Mouse (Mus musculus) kidney, adult 2 months (tissue): ENCODE data around the gene Olfr1423.

ENCODE experiments used
- CTCF ChIP-seq: fragments of 200-500 bp; conservative IDR thresholded peaks from 2 replicates; pipeline ENCODE4 v1.5.1; 2011; ENCODE audit warnings: low read depth, mild to moderate bottlenecking, control low read depth, low read length, moderate library complexity, mixed read lengths; ENCODE audit not compliant: insufficient read depth, insufficient read length
- POLR2A ChIP-seq: fragments of 200-500 bp; IDR thresholded peaks from one replicate; pipeline ENCODE4 v1.6.1; 2011; ENCODE audit warnings: low read depth, low read length, control low read depth

DNA sequence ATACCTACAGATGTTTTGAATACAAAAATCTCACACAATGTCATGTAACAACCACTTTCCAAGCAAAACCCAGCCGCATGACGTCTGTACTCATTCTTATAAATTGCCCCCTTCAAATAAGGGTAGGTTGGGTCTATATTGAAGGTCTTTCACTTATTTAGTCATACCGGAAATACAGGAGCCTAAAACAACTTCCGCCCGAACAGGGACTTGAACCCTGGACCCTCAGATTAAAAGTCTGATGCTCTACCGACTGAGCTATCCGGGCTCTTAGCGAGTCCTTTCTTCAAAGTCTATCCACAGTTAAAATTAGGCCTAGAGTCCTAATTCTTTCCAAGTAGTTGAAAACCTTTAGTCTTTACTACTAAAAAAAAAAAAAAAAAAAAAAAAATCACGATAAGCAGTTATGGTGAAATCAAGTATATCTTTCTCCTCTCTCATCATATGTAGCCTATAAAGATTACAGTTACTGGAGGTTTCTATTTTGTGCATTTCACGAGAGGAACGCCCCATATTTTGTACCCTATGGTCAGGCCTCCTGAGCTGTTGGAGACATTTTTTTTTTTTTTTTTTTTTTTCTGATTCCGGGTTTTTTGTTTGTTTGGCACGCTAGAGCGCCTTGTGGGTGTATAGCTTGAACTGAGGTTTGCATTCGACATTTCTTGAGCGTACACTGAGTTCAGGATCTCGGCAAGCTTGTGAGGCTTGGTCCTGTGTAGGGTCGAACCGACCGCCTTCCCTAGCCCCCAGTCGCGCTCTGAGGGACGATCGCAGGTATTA is 31.4 kb downstream of the Olfr1423 start:
- TF ChIP-seq CTCF (no peak), POLR2A (no peak)
